Mouse (Mus musculus): ENCODE measurements around the gene Map4k5. TPM values are rescaled to one million over a fixed set of nuclear protein-coding genes. Genes with fewer than 3 reads are reported as not detected.

Gene Map4k5
- polyA plus RNA-seq, 1 experiment from 2014 or later: 42.6 TPM

GRCm38 (mm10) chr12:69855641-69856300, 37.2 kb downstream of the Map4k5 start:
- H3K36me3 ChIP-seq (ENCODE audit: control insufficient read depth, insufficient read depth, low read length): peaks cover 41% of the 10 kb centered on the region
- 94% methylated on average over 12 of the region's 12 CpGs for WGBS

GRCm38 (mm10) chr12:69853942-69854341, 39.1 kb downstream of the Map4k5 start:
- H3K36me3 ChIP-seq (ENCODE audit: control insufficient read depth, insufficient read depth, low read length): peaks cover 53% of the 10 kb centered on the region
- H3K27ac ChIP-seq (replicated peaks in 1 of 2; ENCODE audit: control insufficient read depth in 1 of 2, insufficient read depth in 1 of 2, low read depth in 2 of 2, low read length in 2 of 2): no peak overlapping the region
- 90% methylated on average over 2 of the region's 2 CpGs for WGBS
- no peak overlapping the region for H3K4me3 ChIP-seq (ENCODE audit: control insufficient read depth in 1 of 2, insufficient read depth in 1 of 2, low read depth in 1 of 2, low read length in 2 of 2)
- no peaks in the 10 kb centered on the region for H3K27me3 ChIP-seq (ENCODE audit: control insufficient read depth, insufficient read depth, low read length)
- no peak overlapping the region for H3K4me2 ChIP-seq (ENCODE audit: low read length)
- ATAC-seq (ENCODE audit: insufficient number of reproducible peaks, insufficient read depth, low FRiP score, low read depth): no peak
- no peaks in the 10 kb centered on the region for H3K9me3 ChIP-seq (ENCODE audit: control insufficient read depth, low read length)
- H3K9ac ChIP-seq (ENCODE audit: low read length): no peak overlapping the region
- peaks cover 0 to 7% of the 10 kb centered on the region in 2 experiments; a peak in 3 of 4 replicates for H3K4me1 ChIP-seq (ENCODE audit: control insufficient read depth in 2 of 2, insufficient read depth in 2 of 2, low read length in 2 of 2)

More at GRCm38 (mm10) chr12:69855641-69856300, 37.2 kb downstream of the Map4k5 start:
- Histone ChIP-seq H3K9ac (ENCODE audit: low read length) (no peak overlapping the region), H3K27ac (replicated peaks in 1 of 2; ENCODE audit: control insufficient read depth in 1 of 2, insufficient read depth in 1 of 2, low read depth in 2 of 2, low read length in 2 of 2) (no peak overlapping the region), H3K4me1 (ENCODE audit: control insufficient read depth in 2 of 2, insufficient read depth in 2 of 2, low read length in 2 of 2) (peaks cover 0 to 17% of the 10 kb centered on the region in 2 experiments; a peak in 2 of 4 replicates), H3K9me3 (ENCODE audit: control insufficient read depth, low read length) (no peaks in the 10 kb centered on the region), H3K4me3 (ENCODE audit: control insufficient read depth in 1 of 2, insufficient read depth in 1 of 2, low read depth in 1 of 2, low read length in 2 of 2) (no peak overlapping the region), H3K27me3 (ENCODE audit: control insufficient read depth, insufficient read depth, low read length) (no peaks in the 10 kb centered on the region), H3K4me2 (ENCODE audit: low read length) (no peak overlapping the region)
- ATAC-seq (ENCODE audit: insufficient number of reproducible peaks, insufficient read depth, low FRiP score, low read depth): no peak

GRCm38 (mm10) chr12:69853387-69853786, 39.6 kb downstream of the Map4k5 start:
- Histone ChIP-seq H3K4me3 (ENCODE audit: control insufficient read depth in 1 of 2, insufficient read depth in 1 of 2, low read depth in 1 of 2, low read length in 2 of 2) (no peak overlapping the region), H3K27ac (replicated peaks in 1 of 2; ENCODE audit: control insufficient read depth in 1 of 2, insufficient read depth in 1 of 2, low read depth in 2 of 2, low read length in 2 of 2) (no peak overlapping the region), H3K9me3 (ENCODE audit: control insufficient read depth, low read length) (no peaks in the 10 kb centered on the region), H3K27me3 (ENCODE audit: control insufficient read depth, insufficient read depth, low read length) (no peaks in the 10 kb centered on the region), H3K9ac (ENCODE audit: low read length) (no peak overlapping the region), H3K36me3 (ENCODE audit: control insufficient read depth, insufficient read depth, low read length) (peaks cover 56% of the 10 kb centered on the region), H3K4me2 (ENCODE audit: low read length) (no peak overlapping the region), H3K4me1 (ENCODE audit: control insufficient read depth in 2 of 2, insufficient read depth in 2 of 2, low read length in 2 of 2) (peaks cover 0 to 1% of the 10 kb centered on the region in 2 experiments; a peak in 2 of 4 replicates)
- no peak for ATAC-seq (ENCODE audit: insufficient number of reproducible peaks, insufficient read depth, low FRiP score, low read depth)
- 74% methylated on average over 11 of the region's 11 CpGs for WGBS

- Histone ChIP-seq H3K4me3 (ENCODE audit: control insufficient read depth in 1 of 2, insufficient read depth in 1 of 2, low read depth in 1 of 2, low read length in 2 of 2) (no peak overlapping the region), H3K9ac (ENCODE audit: low read length) (no peak overlapping the region), H3K27me3 (ENCODE audit: control insufficient read depth, insufficient read depth, low read length) (no peaks in the 10 kb centered on the region), H3K36me3 (ENCODE audit: control insufficient read depth, insufficient read depth, low read length) (peaks cover 64% of the 10 kb centered on the region), H3K4me2 (ENCODE audit: low read length) (no peak overlapping the region), H3K4me1 (ENCODE audit: control insufficient read depth in 2 of 2, insufficient read depth in 2 of 2, low read length in 2 of 2) (no peaks in the 10 kb centered on the region; a peak in 1 of 4 replicates), H3K27ac (replicated peaks in 1 of 2; ENCODE audit: control insufficient read depth in 1 of 2, insufficient read depth in 1 of 2, low read depth in 2 of 2, low read length in 2 of 2) (no peak overlapping the region), H3K9me3 (ENCODE audit: control insufficient read depth, low read length) (no peaks in the 10 kb centered on the region)
- ATAC-seq (ENCODE audit: insufficient number of reproducible peaks, insufficient read depth, low FRiP score, low read depth): no peak
- 82% methylated on average over 9 of the region's 9 CpGs for WGBS
Observed at GRCm38 (mm10) chr12:69852288-69852687, 40.7 kb downstream of the Map4k5 start.

DNA sequence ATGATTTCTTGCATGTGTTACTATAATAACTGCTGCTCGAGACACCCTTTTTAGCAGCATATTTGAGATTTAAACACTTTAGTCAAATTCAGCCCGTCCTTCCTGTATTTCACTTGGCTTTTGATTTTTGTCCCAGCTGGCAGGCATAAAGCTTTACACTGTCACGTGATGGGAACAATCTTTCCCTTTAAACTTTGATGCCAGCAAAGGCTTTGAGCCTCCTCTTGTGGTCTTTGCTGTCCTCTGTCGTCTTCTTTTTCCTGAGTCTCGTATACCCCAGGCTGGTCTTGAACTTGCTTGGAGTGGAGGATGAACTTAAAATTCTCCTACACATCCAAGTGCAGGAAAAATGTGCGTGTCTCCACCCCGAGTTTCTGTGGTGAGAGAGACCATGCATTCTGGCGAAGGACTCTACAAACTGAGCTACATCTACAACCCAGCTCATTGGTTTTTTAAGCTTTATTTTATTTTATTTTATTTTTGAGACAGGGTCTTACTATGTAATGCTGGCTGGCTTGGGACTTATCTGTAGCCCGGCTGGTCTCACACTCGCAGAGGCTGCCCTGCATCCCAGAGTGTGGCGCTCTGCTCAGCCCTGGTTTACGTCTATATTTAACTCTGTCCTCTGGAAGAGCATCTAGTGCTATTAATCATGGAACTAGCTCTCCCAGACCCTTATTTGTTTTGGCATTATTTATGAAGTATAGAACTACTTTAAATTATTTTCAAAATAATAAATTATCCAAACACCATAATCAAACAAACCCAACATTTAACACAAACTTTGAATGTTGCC, 44.7 kb downstream of the Map4k5 start:
- no peak overlapping the region for H3K9ac ChIP-seq (ENCODE audit: low read length)
- H3K27ac ChIP-seq (replicated peaks in 1 of 2; ENCODE audit: control insufficient read depth in 1 of 2, insufficient read depth in 1 of 2, low read depth in 2 of 2, low read length in 2 of 2): no peak overlapping the region
- H3K36me3 ChIP-seq (ENCODE audit: control insufficient read depth, insufficient read depth, low read length): peaks cover 82% of the 10 kb centered on the region
- H3K4me2 ChIP-seq (ENCODE audit: low read length): no peak overlapping the region
- ATAC-seq (ENCODE audit: insufficient number of reproducible peaks, insufficient read depth, low FRiP score, low read depth): no peak
- H3K27me3 ChIP-seq (ENCODE audit: control insufficient read depth, insufficient read depth, low read length): no peaks in the 10 kb centered on the region
- WGBS: 67% methylated on average over 12 of the region's 12 CpGs
- no peaks in the 10 kb centered on the region for H3K9me3 ChIP-seq (ENCODE audit: control insufficient read depth, low read length)
- no peak overlapping the region for H3K4me3 ChIP-seq (ENCODE audit: control insufficient read depth in 1 of 2, insufficient read depth in 1 of 2, low read depth in 1 of 2, low read length in 2 of 2)
- peaks cover 0 to 3% of the 10 kb centered on the region in 2 experiments; a peak in 1 of 4 replicates for H3K4me1 ChIP-seq (ENCODE audit: control insufficient read depth in 2 of 2, insufficient read depth in 2 of 2, low read length in 2 of 2)

DNA sequence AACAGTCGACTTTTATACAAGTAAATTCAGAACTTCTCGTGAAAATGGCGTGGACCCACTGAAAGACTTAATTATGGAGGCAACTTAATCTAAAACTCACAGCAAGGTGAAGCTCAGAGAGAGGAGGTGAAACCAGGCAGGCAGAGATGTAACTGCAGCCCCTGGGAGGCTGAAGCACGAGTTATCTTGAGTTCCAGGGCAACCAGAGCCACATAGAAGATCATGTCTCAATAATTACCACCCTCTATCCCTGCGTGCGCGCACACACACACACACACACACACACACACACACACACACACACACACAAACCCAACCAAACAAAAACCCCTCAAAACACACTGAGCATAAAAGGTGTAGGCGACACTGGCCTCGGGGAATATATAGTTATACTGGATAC, 46.5 kb downstream of the Map4k5 start:
- Histone ChIP-seq H3K27me3 (ENCODE audit: control insufficient read depth, insufficient read depth, low read length) (no peaks in the 10 kb centered on the region), H3K4me2 (ENCODE audit: low read length) (no peak overlapping the region), H3K9me3 (ENCODE audit: control insufficient read depth, low read length) (no peaks in the 10 kb centered on the region), H3K27ac (replicated peaks in 1 of 2; ENCODE audit: control insufficient read depth in 1 of 2, insufficient read depth in 1 of 2, low read depth in 2 of 2, low read length in 2 of 2) (no peak overlapping the region), H3K36me3 (ENCODE audit: control insufficient read depth, insufficient read depth, low read length) (peaks cover 83% of the 10 kb centered on the region), H3K4me1 (ENCODE audit: control insufficient read depth in 2 of 2, insufficient read depth in 2 of 2, low read length in 2 of 2) (peaks cover 0 to 3% of the 10 kb centered on the region in 2 experiments; a peak in 1 of 4 replicates), H3K4me3 (ENCODE audit: control insufficient read depth in 1 of 2, insufficient read depth in 1 of 2, low read depth in 1 of 2, low read length in 2 of 2) (no peak overlapping the region), H3K9ac (ENCODE audit: low read length) (no peak overlapping the region)
- no peak for ATAC-seq (ENCODE audit: insufficient number of reproducible peaks, insufficient read depth, low FRiP score, low read depth)
- WGBS: 92% methylated on average over 9 of the region's 9 CpGs

GRCm38 (mm10) chr12:69845722-69846121, 47.3 kb downstream of the Map4k5 start:
- Histone ChIP-seq H3K27ac (replicated peaks in 1 of 2; ENCODE audit: control insufficient read depth in 1 of 2, insufficient read depth in 1 of 2, low read depth in 2 of 2, low read length in 2 of 2) (no peak overlapping the region), H3K9me3 (ENCODE audit: control insufficient read depth, low read length) (no peaks in the 10 kb centered on the region), H3K4me3 (ENCODE audit: control insufficient read depth in 1 of 2, insufficient read depth in 1 of 2, low read depth in 1 of 2, low read length in 2 of 2) (no peak overlapping the region), H3K4me2 (ENCODE audit: low read length) (no peak overlapping the region), H3K36me3 (ENCODE audit: control insufficient read depth, insufficient read depth, low read length) (peaks cover 84% of the 10 kb centered on the region), H3K9ac (ENCODE audit: low read length) (no peak overlapping the region), H3K27me3 (ENCODE audit: control insufficient read depth, insufficient read depth, low read length) (no peaks in the 10 kb centered on the region), H3K4me1 (ENCODE audit: control insufficient read depth in 2 of 2, insufficient read depth in 2 of 2, low read length in 2 of 2) (peaks cover 0 to 3% of the 10 kb centered on the region in 2 experiments; a peak in 1 of 4 replicates)
- WGBS: 85% methylated on average over 9 of the region's 9 CpGs
- no peak for ATAC-seq (ENCODE audit: insufficient number of reproducible peaks, insufficient read depth, low FRiP score, low read depth)

Measured in heart, embryonic 14.5 days (tissue).